Mouse (Mus musculus) cerebellum, postnatal 14 days (tissue): ENCODE measurements at regions not wholly inside any gene's neighbourhood (a gene's known extent, or its start where the extent isn't known, plus 50 kb on each side); places are given as distances from the start of the nearest gene placed in this dataset.

ENCODE experiments used
- DNase-seq, 2 experiments: peaks; one replicate each; pipeline ENCODE4 v3.0.0; 2021; ENCODE audit warnings: mixed read lengths in 2 of 2

GRCm38 (mm10) chr16:31598409-31598988, 64.7 kb upstream of the Dlg1 start:
- peak; percentile 63 to 72 for DNase-seq

- no peak for DNase-seq
Measured at GRCm38 (mm10) chr16:31598989-31599421, 64.2 kb upstream of the Dlg1 start.

- DNase-seq, result no peak
Measured at GRCm38 (mm10) chr16:31601278-31601677, 62.0 kb upstream of the Dlg1 start.

GRCm38 (mm10) chr16:31603185-31603584, 60.1 kb upstream of the Dlg1 start:
- DNase-seq, result no peak

GRCm38 (mm10) chr16:31606389-31607177, 56.7 kb upstream of the Dlg1 start:
- DNase-seq, result no peak

GRCm38 (mm10) chr16:31608964-31609363, 54.3 kb upstream of the Dlg1 start:
- DNase-seq, result no peak

- no peak for DNase-seq
Measured at GRCm38 (mm10) chr16:31609394-31610172, 53.7 kb upstream of the Dlg1 start.
